ENCODE assay signal across 8 mouse cellular contexts in the genomic region with DNA sequence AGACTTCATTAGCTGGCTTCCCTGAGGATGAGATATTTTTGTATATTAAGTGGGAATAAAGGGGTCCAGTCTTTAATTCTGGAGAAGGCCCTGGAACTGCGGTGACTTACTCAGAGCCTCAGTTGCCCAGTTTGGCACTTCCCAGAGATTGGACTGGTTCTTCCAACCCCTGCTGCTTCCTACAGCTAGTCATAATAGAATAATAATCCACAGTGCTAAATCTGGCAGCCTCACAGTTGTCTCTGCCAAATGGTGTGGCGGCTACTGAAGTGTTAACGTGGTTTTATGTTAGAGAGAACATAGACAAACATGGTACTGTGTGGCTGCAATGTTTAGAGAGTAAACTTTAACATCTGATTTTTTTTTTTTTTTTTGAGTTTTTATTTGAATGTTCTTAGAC. TPM values are rescaled to one million over a fixed set of nuclear protein-coding genes. Genes with fewer than 3 reads are reported as not detected.
DNase-seq lines count a peak whose midpoint lies in the region; ATAC-seq and TF ChIP-seq lines count a peak whose summit lies in the region.

No protein-coding gene starts in this region.

- in situ Hi-C loops in CH12.LX (cut with MboI; ENCODE audit: low pct_ligation_motif_present, low pct_unique_long_range_greater_than_20kb, low sequenced_read_pairs): no loop called here

- intact Hi-C loops in heart, adult 2 months (cut with DNase I): loop anchor here (2.0 to 5.0 kb wide), 2 partner anchors 63 to 154 kb away; partner anchors contain the start of genes Csnk1g1 and Trip4

- no peaks in the 10 kb centered on the region for H3K9me3 ChIP-seq in CH12.LX (replicated peaks; ENCODE audit: low read length)
- H3K9me3 ChIP-seq in forebrain, embryonic 15.5 days: no peaks in the 10 kb centered on the region
- H3K9me3 ChIP-seq in liver, embryonic 13.5 days (replicated peaks): no peaks in the 10 kb centered on the region

- no peak overlapping the region for H3K9ac ChIP-seq in heart, adult 2 months (ENCODE audit: low read depth, low read length)
- peak overlapping the region; percentile 40; the same call in 1 of the 2 replicates for H3K9ac ChIP-seq in CH12.LX (ENCODE audit: insufficient read depth, low read depth)
- H3K9ac ChIP-seq in forebrain, embryonic 15.5 days (replicated peaks): 0 out of 2 replicates have a peak overlapping the region, but pooled peaks have one; percentile 96
- H3K9ac ChIP-seq in liver, embryonic 13.5 days: peak overlapping the region; percentile 92

- no peaks in the 10 kb centered on the region for H3K27me3 ChIP-seq in heart, adult 2 months (ENCODE audit: control insufficient read depth, insufficient read depth, low read length)
- H3K27me3 ChIP-seq in CH12.LX (replicated peaks): no peaks in the 10 kb centered on the region
- no peaks in the 10 kb centered on the region for H3K27me3 ChIP-seq in forebrain, embryonic 15.5 days
- no peaks in the 10 kb centered on the region for H3K27me3 ChIP-seq in liver, embryonic 13.5 days

- TF ChIP-seq CTCF in heart, adult 2 months (IDR thresholded peaks at IDR 0.05): no peak
- TF ChIP-seq CTCF in CH12.LX (conservative IDR thresholded peaks at IDR 0.05 in 1 of 2, IDR thresholded peaks at IDR 0.05 in 1 of 2; ENCODE audit: low read depth in 2 of 2, low read length in 2 of 2): no peak

- no peak for TF ChIP-seq POLR2A in heart, adult 2 months (IDR thresholded peaks at IDR 0.05; ENCODE audit: insufficient read depth, low read depth, low read length)
- no peak for TF ChIP-seq POLR2A in CH12.LX (IDR thresholded peaks at IDR 0.05; ENCODE audit: low read depth, low read length)

- no peaks in the 10 kb centered on the region for H3K36me3 ChIP-seq in heart, adult 2 months (ENCODE audit: control insufficient read depth, insufficient read depth, low read length)
- H3K36me3 ChIP-seq in CH12.LX (replicated peaks in 1 of 2; ENCODE audit: control insufficient read depth in 1 of 2, insufficient read depth in 1 of 2, low read length in 1 of 2): peaks cover 36 to 45% of the 10 kb centered on the region in 2 experiments
- peaks cover 40% of the 10 kb centered on the region for H3K36me3 ChIP-seq in forebrain, embryonic 15.5 days
- H3K36me3 ChIP-seq in liver, embryonic 13.5 days: peaks cover 50% of the 10 kb centered on the region

- no peak overlapping the region for H3K27ac ChIP-seq in heart, adult 2 months
- H3K27ac ChIP-seq in CH12.LX (ENCODE audit: insufficient read depth, low read depth): no peak overlapping the region
- peak overlapping the region; percentile 89 for H3K27ac ChIP-seq in forebrain, embryonic 15.5 days (replicated peaks)
- H3K27ac ChIP-seq in liver, embryonic 13.5 days: peak overlapping the region; percentile 89

- TF ChIP-seq EP300 in heart, adult 2 months (IDR thresholded peaks at IDR 0.05; ENCODE audit: insufficient read depth, low read depth, low read length): no peak
- TF ChIP-seq EP300 in CH12.LX (IDR thresholded peaks at IDR 0.05; ENCODE audit: low read length): no peak

- dilution Hi-C loops in CH12.LX (cut with MboI; ENCODE audit: extremely low pct_ligation_motif_present, extremely low pct_unique_long_range_greater_than_20kb, low sequenced_read_pairs): no loop called here

- 70% methylated on average over 3 of the region's 3 CpGs for WGBS in heart, adult 2 months
- 61% methylated on average over 3 of the region's 3 CpGs for WGBS in forebrain, embryonic 15.5 days
- WGBS in liver, embryonic 13.5 days (ENCODE audit: insufficient replicate concordance): 83% methylated on average over 3 of the region's 3 CpGs

- H3K4me2 ChIP-seq in CH12.LX (ENCODE audit: insufficient read depth, low read depth, poor library complexity, severe bottlenecking): peak overlapping the region; percentile 96
- H3K4me2 ChIP-seq in forebrain, embryonic 15.5 days (replicated peaks): peak overlapping the region; percentile 77
- peak overlapping the region; percentile 78 for H3K4me2 ChIP-seq in liver, embryonic 13.5 days

- ATAC-seq in forebrain, embryonic 15.5 days (replicated peaks): no peak
- ATAC-seq in liver, embryonic 13.5 days (ENCODE audit: low read depth): no peak

- no peak for TF ChIP-seq RAD21 in CH12.LX (IDR thresholded peaks at IDR 0.05; ENCODE audit: low read depth, low read length)

- peaks cover 5% of the 10 kb centered on the region for H3K4me1 ChIP-seq in heart, adult 2 months (ENCODE audit: control insufficient read depth, insufficient read depth, low read length)
- H3K4me1 ChIP-seq in CH12.LX (ENCODE audit: control insufficient read depth in 1 of 2, insufficient read depth in 2 of 2): peaks cover 3 to 34% of the 10 kb centered on the region in 2 experiments; a peak in 3 of 4 replicates
- H3K4me1 ChIP-seq in forebrain, embryonic 15.5 days: peaks cover 34% of the 10 kb centered on the region
- peaks cover 34% of the 10 kb centered on the region for H3K4me1 ChIP-seq in liver, embryonic 13.5 days (replicated peaks)

- peak; percentile 72 for DNase-seq in heart, adult 11 months
- no peak for DNase-seq in heart, adult 2 months
- DNase-seq in CH12.LX (ENCODE audit: extremely low read depth): no peak
- no peak for DNase-seq in liver, embryonic 13.5 days
- DNase-seq in adrenal gland, adult 18-20 months (ENCODE audit: low spot score in 2 of 2): no peak
- DNase-seq in testis, postnatal 10 days (ENCODE audit: low spot score): no peak
- no peak for DNase-seq in left cerebral cortex, adult 8-10 months (ENCODE audit: low spot score in 2 of 2)

- no peaks in the 10 kb centered on the region for H3K79me2 ChIP-seq in heart, adult 2 months (replicated peaks; ENCODE audit: control insufficient read depth, insufficient read depth, low read length)
- H3K79me2 ChIP-seq in CH12.LX (replicated peaks; ENCODE audit: control insufficient read depth, extremely low read depth, insufficient read depth, poor library complexity, severe bottlenecking): peaks cover 19% of the 10 kb centered on the region

- no peak overlapping the region for H3K4me3 ChIP-seq in heart, adult 2 months
- H3K4me3 ChIP-seq in CH12.LX (replicated peaks in 1 of 3; ENCODE audit: low read depth in 2 of 3, low read length in 2 of 3, poor library complexity in 1 of 3): peak overlapping the region in 1 of 3 experiments; percentile 72
- peak overlapping the region; percentile 98; the same call in 1 of the 2 replicates for H3K4me3 ChIP-seq in forebrain, embryonic 15.5 days
- H3K4me3 ChIP-seq in liver, embryonic 13.5 days (replicated peaks): peak overlapping the region; percentile 85

TF ChIP-seq in CH12.LX, 34 proteins besides CTCF, POLR2A, EP300 and RAD21:
- TF ChIP-seq ZKSCAN1 (IDR thresholded peaks at IDR 0.05; ENCODE audit: borderline replicate concordance, low read depth, low read length) (no peak), CHD1 (IDR thresholded peaks at IDR 0.05; ENCODE audit: low read depth, low read length) (no peak), NELFE (IDR thresholded peaks at IDR 0.05; ENCODE audit: low read depth, low read length) (no peak), MAFK (IDR thresholded peaks at IDR 0.05; ENCODE audit: insufficient replicate concordance, low read length) (no peak), MAZ (IDR thresholded peaks at IDR 0.05; ENCODE audit: low read depth, low read length) (no peak), PAX5 (IDR thresholded peaks at IDR 0.05; ENCODE audit: low read length) (no peak), SIN3A (IDR thresholded peaks at IDR 0.05; ENCODE audit: low read length) (no peak), NRF1 (IDR thresholded peaks at IDR 0.05; ENCODE audit: low read depth, low read length) (no peak), USF2 (conservative IDR thresholded peaks at IDR 0.05; ENCODE audit: low read depth, low read length) (no peak), HCFC1 (IDR thresholded peaks at IDR 0.05; ENCODE audit: low read depth, low read length) (no peak), CHD2 (IDR thresholded peaks at IDR 0.05; ENCODE audit: low read length) (no peak), ELF1 (IDR thresholded peaks at IDR 0.05; ENCODE audit: low read depth, low read length) (no peak), MYC (IDR thresholded peaks at IDR 0.05; ENCODE audit: low read depth, low read length) (no peak), MAX (IDR thresholded peaks at IDR 0.05; ENCODE audit: low read length) (no peak), BHLHE40 (IDR thresholded peaks at IDR 0.05; ENCODE audit: low read depth, low read length) (no peak), SMC3 (IDR thresholded peaks at IDR 0.05; ENCODE audit: low read depth, low read length) (no peak), JUND (conservative IDR thresholded peaks at IDR 0.05; ENCODE audit: low read depth, low read length) (no peak), TBP (conservative IDR thresholded peaks at IDR 0.05; ENCODE audit: low read depth, low read length) (no peak), ETS1 (conservative IDR thresholded peaks at IDR 0.05; ENCODE audit: low read depth, low read length) (no peak), IRF4 (IDR thresholded peaks at IDR 0.05; ENCODE audit: low read depth, low read length) (no peak)
TF ChIP-seq in CH12.LX: peak in this region for 0.

RNA-seq across cellular contexts. Expression of gene Ppib, which starts 1.6 kb away (rescaled TPM):
- total RNA-seq in heart, adult 2 months (2021): 100 to 1,000 TPM; 113 to 114 TPM
- 89.9 and 102 TPM in 2 replicates for polyA plus RNA-seq in heart, adult 2 months (2012; rRNA removed)
- 550 and 590 TPM in 2 replicates for total RNA-seq in CH12.LX (2012; rRNA removed)
- 477 and 507 TPM in 2 replicates for total RNA-seq in CH12.LX (2014; rRNA removed)
- 268 and 271 TPM in 2 replicates for polyA plus RNA-seq in CH12.LX (2012; ENCODE audit: insufficient read length, low read depth)
- 327 and 355 TPM in 2 replicates for polyA plus RNA-seq in forebrain, embryonic 15.5 days (2015; fragmentation: Nextera tagmentation; extraction: Ambion mirVana)
- polyA plus RNA-seq in liver, embryonic 13.5 days (2015; fragmentation: Nextera tagmentation; extraction: Ambion mirVana): 380 and 383 TPM in 2 replicates
- total RNA-seq in adrenal gland, adult 18-20 months (2021): 100 to 1,000 TPM; 258 to 275 TPM
- total RNA-seq in left cerebral cortex, adult 8-10 months (2022): 100 to 1,000 TPM; 147 to 175 (median 159) TPM

RNA-seq across cellular contexts. Expression of gene Snx22, which starts 7.9 kb away (rescaled TPM):
- total RNA-seq in heart, adult 2 months (2021): under 1 TPM; 0.70 to 0.86 TPM
- polyA plus RNA-seq in heart, adult 2 months (2012; rRNA removed): 0.70 and 0.73 TPM in 2 replicates
- total RNA-seq in CH12.LX (2012; rRNA removed) (11.4 and 11.5 TPM in 2 replicates), CH12.LX (2014; rRNA removed) (0.11 TPM in 1 of 2 replicates, not detected in the other)
- 0.25 and 0.39 TPM in 2 replicates for polyA plus RNA-seq in CH12.LX (2012; ENCODE audit: insufficient read length, low read depth)
- polyA plus RNA-seq in forebrain, embryonic 15.5 days (2015; fragmentation: Nextera tagmentation; extraction: Ambion mirVana): 5.2 and 6.2 TPM in 2 replicates
- 29.2 and 31.4 TPM in 2 replicates for polyA plus RNA-seq in liver, embryonic 13.5 days (2015; fragmentation: Nextera tagmentation; extraction: Ambion mirVana)
- under 1 TPM; 0.17 to 0.38 TPM for total RNA-seq in adrenal gland, adult 18-20 months (2021)
- total RNA-seq in left cerebral cortex, adult 8-10 months (2022): 1 to 10 TPM; 4.3 to 6.0 (median 5.2) TPM

Comparison
In these comparisons a context has a peak if more than half of its experiments do, and no peak if none do; other contexts are left out.
1. H3K27ac ChIP-seq: peak in forebrain, embryonic 15.5 days (single experiment) and liver, embryonic 13.5 days (single experiment); none in heart, adult 2 months (single experiment) and CH12.LX (single experiment).
2. Peak in every context shown above with its lines, with median percentiles within 50 percentile points of each other: H3K4me2 ChIP-seq.